Mouse (Mus musculus) lung, postnatal 14 days (tissue): ENCODE data around the gene Clk3.

Experiments
- DNase-seq: peaks from one replicate; pipeline ENCODE4 v3.0.0; 2021

The Clk3 gene

GRCm38 (mm10) chr9:57765364-57766351 lies at the start of gene Clk3:
Gene Clk3, minus strand, starts transcription at chr9:57765860.
- DNase-seq, result peak; percentile 78

GRCm38 (mm10) chr9:57814866-57815265 lies 49.2 kb upstream of the Clk3 start:
- no peak for DNase-seq

GRCm38 (mm10) chr9:57814014-57814413 lies 48.4 kb upstream of the Clk3 start:
- DNase-seq, result no peak

- DNase-seq, result no peak
These were observed 46.4 kb upstream of the Clk3 start for GRCm38 (mm10) chr9:57811793-57812733.

- no peak for DNase-seq
These were observed 45.0 kb upstream of the Clk3 start for GRCm38 (mm10) chr9:57810691-57811090.

- DNase-seq, result no peak
These were observed 43.2 kb upstream of the Clk3 start for GRCm38 (mm10) chr9:57808771-57809310.

GRCm38 (mm10) chr9:57807174-57807651 lies 41.6 kb upstream of the Clk3 start:
- no peak for DNase-seq

- no peak for DNase-seq
These were observed 40.4 kb upstream of the Clk3 start for GRCm38 (mm10) chr9:57806066-57806481.

- DNase-seq, result no peak
These were observed 39.6 kb upstream of the Clk3 start for GRCm38 (mm10) chr9:57805087-57805737.

- peak; percentile 30 for DNase-seq
These were observed 38.2 kb upstream of the Clk3 start for GRCm38 (mm10) chr9:57803839-57804238.

GRCm38 (mm10) chr9:57803047-57803446 lies 37.4 kb upstream of the Clk3 start:
- no peak for DNase-seq

GRCm38 (mm10) chr9:57800325-57800975 lies 34.8 kb upstream of the Clk3 start:
- DNase-seq, result no peak

- peak; percentile 36 for DNase-seq
These were observed 33.1 kb upstream of the Clk3 start for GRCm38 (mm10) chr9:57798725-57799253.

- no peak for DNase-seq
These were observed 31.8 kb upstream of the Clk3 start for GRCm38 (mm10) chr9:57797456-57797855.

GRCm38 (mm10) chr9:57789733-57790132 lies 24.1 kb upstream of the Clk3 start:
- DNase-seq, result no peak

- DNase-seq, result no peak
These were observed 17.0 kb upstream of the Clk3 start for GRCm38 (mm10) chr9:57782656-57783055.

- no peak for DNase-seq
These were observed 10.1 kb upstream of the Clk3 start for GRCm38 (mm10) chr9:57775736-57776135.

- no peak for DNase-seq
These were observed 9.4 kb upstream of the Clk3 start for GRCm38 (mm10) chr9:57775026-57775425.

GRCm38 (mm10) chr9:57774168-57774567 lies 8.5 kb upstream of the Clk3 start:
- DNase-seq, result no peak

GRCm38 (mm10) chr9:57773754-57774153 lies 8.1 kb upstream of the Clk3 start:
- DNase-seq, result no peak

- no peak for DNase-seq
These were observed 5.2 kb upstream of the Clk3 start for GRCm38 (mm10) chr9:57770836-57771235.

- no peak for DNase-seq
These were observed 4.6 kb upstream of the Clk3 start for GRCm38 (mm10) chr9:57770214-57770613.
